Mouse (Mus musculus): ENCODE data around the gene Mesd. TPM values are rescaled to one million over a fixed set of nuclear protein-coding genes. Genes with fewer than 3 reads are reported as not detected.

Gene Mesd
- 87.2 and 100 TPM in 2 replicates for total RNA-seq (2021)
- long read RNA-seq, experiment 1, full-length matches to known transcripts, result 129 of 151 reads
- long read RNA-seq, experiment 1, partial matches to known transcripts, result 1 of 151 reads
- long read RNA-seq, experiment 1, other reads (novel, unspliced or antisense), result 21 of 151 reads
- long read RNA-seq, experiment 2, full-length matches to known transcripts, result 97 of 107 reads
- long read RNA-seq, experiment 2, partial matches to known transcripts, result 0 of 107 reads
- long read RNA-seq, experiment 2, other reads (novel, unspliced or antisense), result 10 of 107 reads

GRCm38 (mm10) chr7:83884021-83884658 lies at the start of gene Mesd, which contains the start of gene Tlnrd1:
TSS of gene Mesd (plus strand) at chr7:83884466.
TSS of gene Tlnrd1 (minus strand) at chr7:83884305.
- peak; percentile 94 for DNase-seq

- DNase-seq, result no peak
Observed at GRCm38 (mm10) chr7:83838525-83839224, 45.6 kb upstream of the Mesd start.

GRCm38 (mm10) chr7:83840076-83840475 lies 44.2 kb upstream of the Mesd start:
- no peak for DNase-seq

DNA sequence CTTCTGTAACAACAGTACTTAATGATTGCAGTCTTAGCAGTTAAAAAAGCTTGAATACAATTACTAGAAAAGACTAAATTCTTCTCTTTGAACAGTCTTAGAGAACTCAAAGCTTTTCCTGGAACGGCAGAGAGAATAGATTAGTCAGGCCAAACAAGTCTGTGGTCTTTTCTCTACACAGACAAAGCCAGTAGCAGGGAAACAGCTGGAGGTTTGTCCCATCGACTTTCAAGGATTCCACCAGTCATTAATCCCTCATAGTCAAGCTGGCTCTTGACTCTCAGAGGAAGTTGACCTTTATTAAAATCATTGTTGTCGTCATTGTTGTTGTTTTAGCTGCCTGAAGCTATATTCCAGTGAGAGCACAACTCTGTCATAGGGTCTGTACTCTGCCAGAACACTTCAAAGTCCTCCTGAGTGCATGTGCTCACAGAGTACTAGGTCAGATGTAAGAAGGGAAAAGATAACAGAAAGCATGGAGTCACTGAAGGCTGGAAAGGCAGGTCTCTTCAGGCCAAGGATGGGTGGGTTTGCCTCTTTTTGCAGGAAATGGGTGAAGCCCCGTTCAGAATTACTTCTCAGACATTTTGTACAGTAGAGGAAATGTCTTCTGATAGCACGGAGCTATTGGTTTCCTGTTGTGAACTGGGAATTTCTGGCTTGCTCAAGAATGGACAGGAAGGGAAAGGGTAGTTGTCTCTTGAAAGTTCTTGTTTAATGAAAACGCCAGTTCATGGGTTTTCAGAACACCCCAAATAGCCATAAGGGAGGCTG lies 41.6 kb upstream of the Mesd start:
- no peak for DNase-seq

- no peak for DNase-seq
Observed at GRCm38 (mm10) chr7:83844807-83845206, 39.5 kb upstream of the Mesd start.

GRCm38 (mm10) chr7:83847187-83848075 lies 36.8 kb upstream of the Mesd start:
- DNase-seq, result no peak

DNA sequence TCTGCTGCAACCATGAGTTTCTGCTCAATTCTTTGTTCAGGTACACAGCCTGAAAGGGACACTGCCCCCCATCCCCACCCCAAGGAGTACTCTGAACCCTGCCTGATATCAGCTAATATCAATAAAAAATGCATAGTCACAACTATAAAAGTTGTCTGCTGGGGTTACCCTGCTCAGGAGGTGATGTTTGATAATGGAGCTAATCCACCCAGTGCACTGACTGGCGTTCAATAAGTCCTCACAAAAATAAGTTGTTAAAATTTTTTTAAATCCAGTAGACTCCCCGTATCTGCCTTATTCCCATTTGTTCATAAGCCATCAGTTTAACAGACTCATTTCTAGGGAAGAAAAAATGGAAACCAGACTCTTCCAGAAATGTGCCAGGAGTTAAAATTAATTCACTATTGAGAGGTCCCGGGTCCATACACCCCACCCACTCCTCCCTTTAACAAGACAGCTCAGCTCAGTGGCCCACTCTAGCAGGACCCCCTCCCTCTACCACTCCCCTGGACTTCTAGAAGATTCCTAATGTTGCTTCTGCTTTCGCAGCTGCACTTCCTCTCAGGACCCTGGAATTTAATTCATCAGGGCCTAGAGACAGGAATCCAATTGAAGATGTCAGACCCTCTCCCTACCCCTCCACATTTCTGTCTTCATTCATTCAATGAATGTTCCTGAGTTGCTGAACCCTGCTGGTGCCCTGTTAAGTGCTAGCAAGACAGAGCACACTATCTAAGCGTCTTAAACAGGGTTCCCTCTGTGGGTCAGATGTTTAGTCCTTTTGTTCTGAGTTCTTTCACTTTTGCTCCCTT lies 32.5 kb upstream of the Mesd start:
- no peak for DNase-seq

GRCm38 (mm10) chr7:83852381-83853380 lies 31.6 kb upstream of the Mesd start:
- no peak for DNase-seq

DNA sequence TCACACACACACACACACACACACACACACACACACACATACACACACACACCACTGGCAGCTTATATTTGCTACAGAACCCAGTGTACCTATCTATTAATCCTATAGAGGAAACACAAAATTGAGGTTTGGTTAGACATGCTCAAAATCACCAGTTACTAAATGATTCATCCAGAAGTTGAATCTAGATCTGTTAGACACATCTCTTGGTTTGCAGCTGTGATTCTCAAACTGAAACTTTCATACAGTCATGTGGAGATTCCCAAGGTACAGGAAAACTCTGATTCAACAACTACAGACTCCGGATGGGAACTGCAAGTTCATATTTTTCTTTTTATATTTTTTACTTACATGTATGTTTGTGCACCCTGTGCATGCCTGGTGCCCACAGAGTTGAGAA lies 29.1 kb upstream of the Mesd start:
- no peak for DNase-seq

DNA sequence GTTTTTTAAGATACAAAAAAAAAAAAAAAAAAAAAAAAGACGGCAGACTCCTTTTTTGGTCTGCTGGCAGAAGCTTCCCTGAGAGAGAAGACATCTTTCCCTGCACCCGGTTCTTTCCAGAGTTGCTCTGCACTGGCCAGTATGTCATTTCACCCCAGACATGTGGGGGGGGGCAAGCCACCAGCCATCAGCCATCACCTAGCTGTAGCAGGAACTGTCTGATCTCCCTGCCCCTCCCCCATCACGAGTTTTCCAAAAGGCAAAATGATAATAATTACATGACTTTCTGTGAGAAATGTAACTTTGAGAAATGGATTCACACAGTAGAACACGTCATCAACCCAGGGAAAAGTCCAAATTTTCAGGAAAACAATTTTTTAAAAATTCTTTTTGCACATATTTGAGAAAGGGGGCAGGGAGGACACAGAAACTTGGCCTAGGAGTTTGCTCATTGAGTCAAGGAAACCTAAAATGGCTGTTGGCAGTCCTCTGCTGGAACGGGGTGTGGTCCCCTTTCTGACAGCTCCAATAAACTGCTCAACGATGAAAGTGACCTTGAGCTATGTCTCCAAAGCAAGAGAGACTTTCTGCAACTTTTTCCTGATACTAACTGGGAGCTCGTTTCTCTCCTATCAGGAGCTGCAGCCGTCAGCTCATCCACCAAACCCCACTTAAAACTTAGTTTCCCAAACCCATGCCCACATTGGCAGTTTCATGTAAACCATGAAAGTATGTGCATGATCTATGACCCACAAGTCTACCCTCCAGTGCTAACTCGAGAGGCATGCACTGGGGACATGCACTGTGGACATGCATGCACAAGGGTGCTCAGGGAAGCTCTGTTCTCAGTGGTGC lies 27.7 kb upstream of the Mesd start:
- DNase-seq, result no peak

GRCm38 (mm10) chr7:83857208-83857488 lies 27.1 kb upstream of the Mesd start:
- DNase-seq, result no peak

GRCm38 (mm10) chr7:83857921-83858320 lies 26.3 kb upstream of the Mesd start:
- no peak for DNase-seq

GRCm38 (mm10) chr7:83859378-83860083 lies 24.7 kb upstream of the Mesd start:
- peak; percentile 44 for DNase-seq

DNA sequence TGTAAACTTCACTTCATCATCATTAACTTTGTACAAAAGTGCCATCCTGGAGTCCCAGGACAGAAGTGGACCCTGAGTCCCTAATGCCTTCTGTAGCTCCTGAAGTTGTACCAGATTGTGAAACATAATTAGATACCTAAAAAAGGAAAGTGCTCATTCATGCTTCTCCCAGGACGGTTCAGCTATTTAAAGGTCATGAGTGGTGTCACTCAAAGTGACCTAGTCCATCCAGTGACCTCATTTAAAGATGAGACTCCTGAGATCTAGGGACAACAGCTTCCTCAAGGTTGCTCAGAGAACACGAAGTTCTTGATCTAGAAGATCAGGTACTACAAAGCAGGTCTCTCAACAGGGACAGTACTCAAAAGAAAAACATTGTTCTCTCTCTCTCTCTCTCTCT lies 20.7 kb upstream of the Mesd start:
- no peak for DNase-seq

DNA sequence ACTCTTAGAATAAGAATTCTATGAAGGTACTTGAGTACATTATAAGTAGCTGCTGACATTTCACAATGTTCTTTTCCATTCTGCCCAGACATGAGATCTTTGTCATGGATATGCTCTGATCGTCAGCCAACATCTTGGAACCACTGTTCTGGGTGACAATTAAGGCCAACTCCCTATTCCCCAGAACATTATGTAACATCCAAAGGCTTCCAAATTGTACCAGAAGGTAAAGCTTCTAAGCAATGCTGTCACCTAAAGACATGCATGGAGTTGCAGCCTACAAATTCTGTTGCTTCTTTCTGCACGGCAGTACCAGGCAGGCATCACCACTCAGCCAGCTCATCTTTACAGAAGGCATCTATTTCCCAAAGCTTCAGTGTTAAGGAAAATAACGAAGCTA lies 16.1 kb upstream of the Mesd start:
- no peak for DNase-seq

- no peak for DNase-seq
Observed at GRCm38 (mm10) chr7:83869839-83870543, 14.3 kb upstream of the Mesd start.

DNA sequence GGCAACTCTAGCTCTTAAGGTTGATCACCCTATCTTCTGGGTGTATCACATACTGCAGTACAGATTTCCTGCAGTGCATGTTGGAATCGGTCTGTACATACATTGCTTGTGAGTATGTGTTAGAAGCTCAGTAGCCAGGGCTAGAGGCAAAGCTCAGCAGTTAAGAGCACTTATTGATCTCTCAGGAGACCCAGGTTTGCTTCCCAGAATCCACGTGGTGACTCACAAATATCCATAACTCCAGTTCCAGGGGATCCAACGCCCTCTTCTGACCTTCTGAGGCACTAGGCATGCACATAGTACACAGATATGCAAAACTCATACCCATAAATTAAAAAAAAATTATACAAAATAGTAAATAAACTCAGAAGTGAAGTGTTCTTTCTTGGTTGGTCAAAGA lies 7.2 kb upstream of the Mesd start:
- no peak for DNase-seq

Measured in adrenal gland, postnatal 14 days (tissue).